Mouse (Mus musculus) heart, embryonic 14.5 days (tissue): ENCODE measurements around the gene Rnft2. TPM values are rescaled to one million over a fixed set of nuclear protein-coding genes. Genes with fewer than 3 reads are reported as not detected.

Experiments used
- ATAC-seq: fragments of 200-750 bp; cut with Nextera tagmentation; 2 replicates; pipeline ENCODE4 v1.8.0; 2017; ENCODE audit warnings: low read depth, moderate TSS enrichment; ENCODE audit not compliant: insufficient number of reproducible peaks, insufficient read depth, low FRiP score
- H3K27ac ChIP-seq, 2 experiments: fragments of 200-500 bp in 1 of 2; fragments of 300-500 bp in 1 of 2; sonication (generic) in 1 of 2; replicated peaks in 1 of 2; 2 replicates each; pipeline ENCODE4 v1.5.1; 2012 to 2014; ENCODE audit warnings: low read depth in 2 of 2, low read length in 2 of 2, control low read depth in 1 of 2, mild to moderate bottlenecking in 1 of 2, mixed read lengths in 1 of 2; ENCODE audit not compliant: control insufficient read depth in 1 of 2, insufficient read depth in 1 of 2
- H3K27me3 ChIP-seq: fragments of 300-500 bp; sonication (generic); 2 replicates; pipeline ENCODE4 v1.6.1; 2014; ENCODE audit warnings: mild to moderate bottlenecking, low read length, control low read depth; ENCODE audit not compliant: control insufficient read depth, insufficient read depth
- H3K36me3 ChIP-seq: fragments of 300-500 bp; sonication (generic); 2 replicates; pipeline ENCODE4 v1.6.1; 2014; ENCODE audit warnings: mild to moderate bottlenecking, control low read depth, low read length, mixed read lengths; ENCODE audit not compliant: control insufficient read depth, insufficient read depth
- H3K4me1 ChIP-seq, 2 experiments: fragments of 200-500 bp in 1 of 2; fragments of 300-500 bp in 1 of 2; sonication (generic) in 1 of 2; 2 replicates each; pipeline ENCODE4 v1.6.1; 2012 to 2014; ENCODE audit warnings: low read length in 2 of 2, control low read depth in 1 of 2, mixed read lengths in 1 of 2; ENCODE audit not compliant: control insufficient read depth in 2 of 2, insufficient read depth in 2 of 2
- H3K4me2 ChIP-seq: fragments of 300-500 bp; sonication (generic); 2 replicates; pipeline ENCODE4 v1.6.1; 2014; ENCODE audit warnings: mild to moderate bottlenecking, low read length
- H3K4me3 ChIP-seq, 2 experiments: fragments of 200-500 bp in 1 of 2; fragments of 300-500 bp in 1 of 2; sonication (generic) in 1 of 2; 2 replicates each; pipeline ENCODE4 v1.5.1; 2012 to 2014; ENCODE audit warnings: low read length in 2 of 2, mild to moderate bottlenecking in 2 of 2, control low read depth in 1 of 2, low read depth in 1 of 2, moderate library complexity in 1 of 2; ENCODE audit not compliant: control insufficient read depth in 1 of 2, insufficient read depth in 1 of 2
- H3K9ac ChIP-seq: fragments of 300-500 bp; sonication (generic); 2 replicates; pipeline ENCODE4 v1.6.1; 2014; ENCODE audit warnings: mild to moderate bottlenecking, low read length
- H3K9me3 ChIP-seq: fragments of 300-500 bp; sonication (generic); 2 replicates; pipeline ENCODE4 v1.6.1; 2016; ENCODE audit warnings: low read length, control low read depth; ENCODE audit not compliant: control insufficient read depth
- WGBS: fragments of 180-500 bp; shearing (Covaris S2); extraction: QIAGEN DNeasy Blood & Tissue Kit; methylation state at CpG from one replicate; pipeline ENCODE4 v1.1.7; 2014; 5-methylcytosine and 5-hydroxymethylcytosine counted together
- polyA plus RNA-seq: library from polyadenylated mRNA; unstranded; fragments of >200 nt; fragmentation: Nextera tagmentation; extraction: Ambion mirVana; gene quantifications from 2 replicates; pipeline ENCODE4 v1.2.1, GENCODE M21; 2014

The Rnft2 gene
- polyA plus RNA-seq, 1 experiment from 2014 or later: 1.2 TPM

DNA sequence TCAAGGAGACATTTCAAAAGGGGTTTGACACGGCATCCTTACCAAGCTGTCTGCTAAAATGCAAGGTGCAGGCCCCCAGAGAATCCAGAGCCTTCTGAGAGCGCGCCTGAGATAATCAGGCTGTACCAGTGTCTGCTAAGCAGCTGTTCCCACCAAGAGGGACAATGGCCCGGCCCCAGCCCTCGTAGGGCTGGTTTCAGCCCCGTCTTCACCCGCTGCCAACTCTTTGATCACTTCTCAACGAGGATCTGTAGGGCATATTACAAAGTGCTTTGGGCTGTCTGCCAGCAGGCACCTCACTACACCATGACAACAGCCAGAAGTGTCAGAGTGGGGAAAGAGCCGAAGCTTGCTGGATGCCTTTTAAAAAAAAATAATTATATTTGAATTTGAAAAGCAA, 29.6 kb upstream of the Rnft2 start:
- H3K4me1 ChIP-seq: peaks cover 19 to 24% of the 10 kb centered on the region in 2 experiments
- no peak overlapping the region; the same call in 1 of the 2 replicates for H3K9ac ChIP-seq
- peak overlapping the region; percentile 36 for H3K4me2 ChIP-seq
- peaks cover 92% of the 10 kb centered on the region for H3K27me3 ChIP-seq
- H3K4me3 ChIP-seq: no peak overlapping the region
- peak; percentile 60; the same call in 1 of the 2 replicates for ATAC-seq
- H3K36me3 ChIP-seq: no peaks in the 10 kb centered on the region
- no peaks in the 10 kb centered on the region for H3K9me3 ChIP-seq
- peak overlapping the region in 1 of 2 experiments; percentile 46; a peak in 1 of 4 replicates for H3K27ac ChIP-seq
- 7% methylated on average over 9 of the region's 9 CpGs for WGBS

DNA sequence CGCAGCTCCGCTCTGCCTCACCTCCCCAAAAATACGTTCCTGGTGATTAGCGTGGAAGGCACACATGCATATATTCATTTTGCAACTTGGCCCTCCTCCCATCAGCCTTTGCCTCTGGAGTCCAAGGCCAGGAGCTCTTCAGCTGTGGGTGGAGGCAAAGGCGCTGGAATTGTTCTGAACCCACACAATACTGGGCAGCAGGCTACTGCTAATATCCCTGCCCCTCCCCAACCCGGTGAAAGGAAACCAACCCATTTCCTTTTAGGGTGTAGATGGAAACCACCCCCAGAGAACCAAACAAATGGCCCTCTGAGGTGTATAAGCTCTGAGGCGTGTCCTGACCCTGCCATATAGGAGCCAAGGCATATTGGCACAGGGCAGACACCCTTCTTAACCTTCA, 28.5 kb upstream of the Rnft2 start:
- Histone ChIP-seq H3K4me2 (no peak overlapping the region), H3K36me3 (no peaks in the 10 kb centered on the region), H3K9me3 (no peaks in the 10 kb centered on the region), H3K9ac (no peak overlapping the region), H3K27ac (no peak overlapping the region), H3K4me1 (peaks cover 21 to 24% of the 10 kb centered on the region in 2 experiments), H3K27me3 (peaks cover 84% of the 10 kb centered on the region), H3K4me3 (no peak overlapping the region)
- no peak for ATAC-seq
- WGBS: 77% methylated on average over 7 of the region's 7 CpGs

DNA sequence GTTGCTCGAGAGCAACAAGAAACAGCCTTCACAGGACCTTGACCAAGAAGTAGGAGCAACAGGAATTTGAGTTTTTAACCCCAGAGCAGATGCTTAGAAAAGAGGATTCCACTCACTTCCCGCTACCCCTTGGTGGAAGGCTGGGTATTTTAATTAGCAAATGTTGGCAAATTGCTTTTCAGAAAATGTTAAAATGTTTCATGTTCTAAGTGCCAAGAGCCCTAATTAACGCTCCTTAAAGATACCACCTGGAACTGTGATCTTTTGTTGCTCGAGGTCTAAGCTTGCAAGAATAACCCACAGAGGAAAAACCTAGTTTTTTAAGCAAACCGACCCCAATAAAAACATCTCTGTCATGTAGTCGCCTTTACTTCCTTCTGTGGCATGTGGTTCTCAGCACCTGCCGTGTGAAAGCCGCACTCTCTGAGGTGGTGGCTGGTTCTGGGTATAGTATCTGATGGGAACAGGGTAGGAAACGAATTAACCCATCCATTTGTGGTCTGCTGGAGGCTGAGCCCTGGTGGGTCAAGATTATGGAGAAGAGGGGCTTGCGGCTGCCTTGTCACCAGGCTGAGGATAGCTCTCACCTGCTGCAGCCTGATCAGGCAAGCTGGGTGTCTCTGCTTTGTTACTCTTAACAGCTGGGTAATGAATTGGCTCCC, 26.7 kb upstream of the Rnft2 start:
- Histone ChIP-seq H3K9ac (no peak overlapping the region), H3K4me1 (peaks cover 19 to 21% of the 10 kb centered on the region in 2 experiments), H3K36me3 (no peaks in the 10 kb centered on the region), H3K9me3 (no peaks in the 10 kb centered on the region), H3K4me2 (no peak overlapping the region), H3K4me3 (no peak overlapping the region), H3K27ac (no peak overlapping the region), H3K27me3 (peaks cover 71% of the 10 kb centered on the region)
- WGBS: 64% methylated on average over 10 of the region's 10 CpGs
- no peak for ATAC-seq

DNA sequence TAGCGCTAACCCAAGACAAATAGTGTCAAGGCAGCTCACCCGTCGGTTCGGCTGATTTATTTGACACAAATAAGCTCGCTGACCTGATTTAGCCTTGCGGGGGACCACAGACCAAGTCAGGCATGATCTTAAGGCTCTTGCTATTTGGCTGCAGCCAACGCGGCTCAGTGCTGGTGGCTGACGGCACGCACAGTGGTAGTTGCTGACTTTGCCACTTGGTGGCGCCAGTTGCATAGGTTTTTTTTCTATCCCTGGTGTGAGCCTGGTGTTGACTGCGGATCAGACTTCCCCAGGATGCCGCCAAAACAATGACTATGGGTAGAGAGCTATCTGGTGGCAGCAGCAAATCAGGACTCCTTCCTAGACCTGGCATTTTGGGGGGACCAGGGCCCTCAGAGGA, 24.1 kb upstream of the Rnft2 start:
- H3K4me3 ChIP-seq: no peak overlapping the region
- H3K4me2 ChIP-seq: peak overlapping the region; percentile 31; the same call in 1 of the 2 replicates
- H3K27ac ChIP-seq: no peak overlapping the region
- H3K4me1 ChIP-seq: peaks cover 4 to 7% of the 10 kb centered on the region in 2 experiments; a peak in 3 of 4 replicates
- no peak overlapping the region for H3K9ac ChIP-seq
- peaks cover 53% of the 10 kb centered on the region for H3K27me3 ChIP-seq
- no peaks in the 10 kb centered on the region for H3K9me3 ChIP-seq
- H3K36me3 ChIP-seq: no peaks in the 10 kb centered on the region
- peak; percentile 49 for ATAC-seq
- 3% methylated on average over 13 of the region's 13 CpGs for WGBS

DNA sequence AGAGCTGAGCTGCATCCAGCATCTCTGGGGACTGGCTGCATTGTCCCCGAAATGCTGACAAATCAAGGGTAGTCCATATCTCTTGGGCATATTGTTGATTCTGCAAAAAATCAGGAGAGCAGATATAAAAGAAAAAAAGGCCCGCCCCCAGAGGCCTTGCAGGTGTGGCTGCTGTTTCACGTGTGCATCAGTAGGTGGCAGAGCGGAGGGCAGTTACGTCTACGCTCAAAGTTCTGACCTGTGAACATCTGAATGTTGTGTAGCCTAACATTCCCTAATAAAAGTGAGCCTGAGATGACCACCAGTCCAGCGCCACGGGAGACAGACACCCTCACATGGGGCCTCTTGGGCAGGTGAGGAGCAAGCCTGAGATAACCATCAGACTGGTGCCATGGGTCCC, 21.4 kb upstream of the Rnft2 start:
- Histone ChIP-seq H3K27me3 (peaks cover 27% of the 10 kb centered on the region), H3K4me3 (no peak overlapping the region), H3K4me2 (no peak overlapping the region), H3K36me3 (peaks cover 20% of the 10 kb centered on the region), H3K4me1 (peaks cover 0 to 2% of the 10 kb centered on the region in 2 experiments; a peak in 1 of 4 replicates), H3K9me3 (no peaks in the 10 kb centered on the region), H3K27ac (no peak overlapping the region), H3K9ac (no peak overlapping the region)
- 43% methylated on average over 8 of the region's 8 CpGs for WGBS
- ATAC-seq: no peak

DNA sequence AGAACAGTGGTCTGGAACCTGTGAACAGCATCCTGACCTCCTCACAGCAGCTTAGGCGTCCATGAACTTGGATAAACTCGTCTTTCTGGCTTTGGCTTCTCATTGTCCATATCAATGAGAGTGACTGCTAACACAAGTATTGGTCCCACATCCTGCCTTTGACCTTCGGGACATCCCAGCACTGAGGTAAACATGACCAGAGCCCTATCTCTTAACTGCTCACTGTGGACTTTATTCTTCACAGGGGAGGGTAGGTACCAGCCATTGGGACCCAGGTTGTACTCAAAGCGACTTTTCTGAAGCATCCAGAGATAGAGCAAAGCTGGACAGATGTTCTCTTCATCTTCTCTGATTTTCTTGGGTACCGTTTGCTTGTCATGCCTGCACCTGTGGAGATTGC, 20.4 kb upstream of the Rnft2 start:
- Histone ChIP-seq H3K9me3 (no peaks in the 10 kb centered on the region), H3K4me1 (peaks cover 0 to 2% of the 10 kb centered on the region in 2 experiments; a peak in 1 of 4 replicates), H3K36me3 (peaks cover 29% of the 10 kb centered on the region), H3K27ac (no peak overlapping the region), H3K4me3 (no peak overlapping the region), H3K9ac (no peak overlapping the region), H3K4me2 (no peak overlapping the region), H3K27me3 (peaks cover 17% of the 10 kb centered on the region)
- 78% methylated on average over 5 of the region's 5 CpGs for WGBS
- ATAC-seq: no peak

DNA sequence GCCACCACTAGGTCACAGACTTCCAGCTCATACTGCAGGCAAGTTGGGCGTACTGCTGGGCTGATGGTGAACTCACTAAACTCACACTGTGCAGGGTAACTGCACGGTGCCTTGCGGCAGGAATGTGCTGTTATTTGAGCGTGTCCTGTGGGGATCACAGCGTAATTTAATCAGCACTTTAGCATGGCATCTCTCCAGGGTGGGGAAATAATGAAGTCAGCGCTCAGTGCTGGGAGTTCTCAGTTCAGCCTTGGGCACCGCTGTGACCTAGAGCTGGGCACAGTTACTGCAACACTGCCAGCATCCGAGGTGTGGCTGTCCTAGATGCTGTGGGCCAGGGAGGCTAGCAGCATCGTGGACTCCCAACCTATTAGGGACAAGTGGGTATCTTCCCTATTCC, 19.4 kb upstream of the Rnft2 start:
- Histone ChIP-seq H3K4me1 (peaks cover 2 to 8% of the 10 kb centered on the region in 2 experiments; a peak in 3 of 4 replicates), H3K4me3 (no peak overlapping the region)
- WGBS: 71% methylated on average over 9 of the region's 9 CpGs

More for the DNA sequence above, 19.4 kb upstream of the Rnft2 start:
- Histone ChIP-seq H3K27me3 (peaks cover 7% of the 10 kb centered on the region; the same call in 1 of the 2 replicates), H3K4me2 (no peak overlapping the region), H3K9ac (no peak overlapping the region), H3K9me3 (no peaks in the 10 kb centered on the region), H3K27ac (no peak overlapping the region), H3K36me3 (peaks cover 40% of the 10 kb centered on the region)
- no peak for ATAC-seq
